Mouse (Mus musculus) thymus, postnatal 4 days (tissue): ENCODE measurements around the gene Pitpnm1.
A peak's percentile ranks its signal among the peaks of the same experiment; 100 is the strongest.
"Not testable (repeated sequence)": the region's sequence is repeated elsewhere in the genome, so short reads cannot be mapped to it uniquely, and the experiment has no call there.

Source experiments
- DNase-seq: peaks from one replicate; pipeline ENCODE4 v3.0.0; 2021

Pitpnm1 gene

DNA sequence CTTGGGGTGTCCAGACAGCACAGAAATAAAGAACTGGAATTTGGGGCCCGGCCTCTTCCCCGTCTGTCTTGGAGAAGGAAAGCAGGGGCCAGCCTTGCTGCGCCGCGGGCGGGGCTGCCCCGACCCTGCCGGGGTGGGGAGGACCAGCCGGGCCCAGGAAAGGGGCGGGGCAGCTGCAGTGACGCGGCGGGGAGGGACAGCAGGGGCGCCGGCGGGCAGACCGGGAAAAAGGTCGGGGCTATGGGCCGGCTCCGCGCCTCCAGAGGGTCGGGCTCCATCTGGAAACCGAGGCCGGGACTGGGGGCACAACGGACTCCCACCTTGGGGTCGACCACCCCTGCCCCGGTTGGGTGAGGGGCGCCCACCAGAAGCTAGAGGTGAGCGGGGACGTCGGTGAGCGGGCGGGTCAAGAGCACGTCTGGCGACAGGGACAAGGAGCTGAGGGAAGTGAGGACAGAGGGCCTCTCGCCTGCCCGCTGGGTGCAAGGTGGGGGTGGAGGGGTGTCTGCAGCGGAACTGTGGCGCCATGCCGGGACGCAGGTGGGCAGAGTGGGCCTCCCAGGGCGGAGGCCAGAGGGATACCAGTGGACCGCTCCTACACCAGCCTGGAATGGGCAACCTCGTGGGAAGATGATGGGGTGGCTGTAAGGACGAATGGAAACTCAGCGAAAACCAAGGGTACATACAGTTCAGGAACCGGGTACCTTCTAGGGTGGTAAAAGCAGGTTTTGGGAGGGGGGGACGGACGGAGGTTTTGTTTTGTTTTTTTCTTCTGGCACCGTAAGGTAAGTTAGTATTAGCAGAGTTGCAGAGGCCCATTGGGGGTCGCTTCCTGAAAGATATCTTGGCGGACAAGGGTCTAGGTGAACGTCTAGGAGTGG is at the start of gene Pitpnm1:
Gene Pitpnm1 (plus strand): TSS at position 162 of the 881 bp plus-strand sequence.
- peak; percentile 88 for DNase-seq

DNA sequence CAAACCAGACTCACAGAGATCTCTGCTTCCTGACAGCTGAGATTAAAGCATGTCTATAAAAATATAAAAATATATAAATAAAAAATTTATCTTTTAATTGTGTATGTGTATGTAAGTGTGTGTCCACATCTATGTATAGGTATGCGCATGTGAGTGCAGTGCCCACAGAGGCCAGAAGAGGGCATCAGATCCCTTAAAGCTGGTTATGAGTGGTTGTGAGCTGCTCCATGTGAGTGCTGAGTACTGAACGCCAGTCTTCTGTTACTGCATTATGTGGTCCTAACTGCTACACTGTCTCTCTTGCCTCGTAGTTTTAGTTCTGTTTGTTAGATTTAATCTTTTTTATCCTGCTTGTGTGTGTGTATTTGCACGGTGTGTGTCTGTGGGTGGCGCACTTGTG is 48.8 kb upstream of the Pitpnm1 start:
- peak; percentile 52 for DNase-seq

DNA sequence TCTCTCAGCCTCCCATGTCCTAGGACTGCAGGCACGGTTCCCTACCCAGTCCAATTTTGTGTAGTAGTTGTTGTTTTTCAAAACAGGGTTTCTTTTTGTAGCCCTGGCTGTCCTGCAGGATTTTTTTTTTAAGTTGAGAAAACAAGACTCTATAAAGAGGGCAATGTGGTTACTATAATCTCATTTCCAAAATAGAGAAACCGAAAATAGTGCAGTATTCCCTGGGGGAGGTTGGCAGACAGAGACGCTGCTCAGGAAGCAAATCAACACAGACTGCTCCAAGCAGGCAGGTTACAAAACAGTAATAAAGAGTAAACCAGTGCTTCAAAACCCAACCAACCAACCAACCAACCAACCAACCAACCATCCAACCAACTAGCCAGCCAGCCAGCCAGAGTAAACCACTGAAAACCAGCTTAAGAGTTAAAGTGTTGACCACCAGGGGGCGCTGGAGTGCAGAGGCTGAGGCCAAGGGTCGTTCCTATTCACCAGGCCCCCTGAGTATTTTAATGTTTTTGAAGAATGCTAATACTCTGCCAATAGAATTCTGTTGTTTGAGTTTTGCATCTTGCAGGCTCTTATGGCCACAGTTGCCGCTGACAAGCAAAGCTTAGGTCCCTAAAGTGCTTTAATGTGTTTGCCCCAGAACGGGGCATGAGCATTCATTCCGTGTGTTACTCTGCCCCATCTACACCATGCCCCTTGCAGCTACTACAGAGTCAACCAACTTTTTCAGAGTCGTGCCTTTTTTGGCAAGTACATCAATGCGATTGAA is 47.9 kb upstream of the Pitpnm1 start:
- DNase-seq, result peak; percentile 93

DNA sequence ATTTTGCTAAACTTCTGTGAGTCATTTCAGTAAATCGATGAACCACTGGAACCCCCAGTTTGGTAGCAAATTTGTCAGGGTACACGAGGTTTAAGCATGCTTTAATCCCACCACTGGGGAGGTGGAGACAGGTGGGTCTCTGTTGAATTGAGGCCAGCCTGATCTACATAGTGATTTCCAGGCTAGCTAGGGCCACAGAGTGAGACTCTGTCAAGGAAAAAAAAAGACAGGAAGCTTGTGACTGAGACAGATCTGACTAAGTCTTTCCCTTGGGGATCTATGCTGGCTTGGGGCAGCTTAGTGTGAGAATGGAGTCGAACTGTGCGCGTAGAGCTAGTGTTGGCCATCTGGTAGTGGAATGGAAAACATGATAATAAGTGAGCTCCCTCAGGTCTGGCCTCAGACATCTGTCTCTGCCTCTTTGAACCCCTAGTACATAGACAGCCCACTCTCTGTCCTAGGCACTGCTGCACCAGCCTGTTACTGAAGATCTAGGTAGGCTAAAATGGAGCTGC is 47.2 kb upstream of the Pitpnm1 start:
- DNase-seq, result no peak

DNA sequence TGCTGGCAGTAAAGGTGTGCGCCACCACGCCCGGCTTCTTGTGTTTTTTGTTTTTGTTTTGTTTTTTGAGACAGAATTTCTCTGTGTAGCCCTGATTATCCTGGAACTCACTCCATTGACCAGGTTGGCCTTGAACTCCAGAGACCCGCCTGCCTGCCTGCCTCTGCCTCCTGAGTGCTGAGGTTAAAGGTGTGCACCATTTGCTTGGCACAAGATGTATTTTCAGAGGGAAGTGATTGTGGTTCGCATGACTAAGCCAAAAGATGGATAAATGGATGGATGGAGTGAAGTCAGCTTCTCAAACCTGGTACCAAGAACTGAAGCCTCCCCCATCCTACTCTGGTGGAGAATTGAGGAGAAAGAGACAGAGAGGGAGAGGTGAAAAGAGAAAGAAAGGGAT is 45.2 kb upstream of the Pitpnm1 start:
- no peak for DNase-seq

DNA sequence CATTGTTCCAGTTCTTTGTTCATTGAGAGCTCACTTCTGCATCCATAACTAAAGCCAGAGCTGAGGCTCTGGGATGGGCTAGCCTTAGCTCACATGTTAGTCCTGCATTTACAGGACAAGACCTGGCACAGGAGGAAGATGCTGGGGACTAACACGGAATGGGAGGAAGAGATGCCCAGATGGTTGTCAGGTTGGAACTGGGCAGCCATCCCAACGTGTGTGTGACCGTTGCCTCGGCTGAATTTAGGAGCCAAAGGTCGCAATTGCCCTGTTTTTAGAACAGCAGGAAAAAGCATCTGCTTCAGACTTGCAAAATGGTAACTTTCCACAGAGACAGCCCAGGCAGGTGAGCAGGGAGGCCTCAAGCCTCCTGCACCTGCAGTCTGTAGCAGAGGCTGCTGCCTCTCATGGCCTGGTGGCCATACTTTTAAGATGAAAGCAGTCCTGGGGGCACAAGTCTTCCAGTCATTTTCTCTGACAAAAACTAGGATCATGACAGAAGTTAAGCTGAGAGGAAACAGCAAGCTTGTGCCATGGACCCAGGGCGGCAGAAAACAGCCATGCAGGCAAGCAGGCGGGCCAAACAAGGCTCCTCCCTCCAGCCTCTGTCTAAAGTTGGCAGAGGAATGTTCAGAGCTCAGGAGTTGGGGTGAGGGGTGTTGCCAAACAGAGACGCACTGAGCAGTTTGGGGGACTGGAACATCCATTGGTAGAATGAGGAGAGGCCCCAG is 44.4 kb upstream of the Pitpnm1 start:
- no peak for DNase-seq

DNA sequence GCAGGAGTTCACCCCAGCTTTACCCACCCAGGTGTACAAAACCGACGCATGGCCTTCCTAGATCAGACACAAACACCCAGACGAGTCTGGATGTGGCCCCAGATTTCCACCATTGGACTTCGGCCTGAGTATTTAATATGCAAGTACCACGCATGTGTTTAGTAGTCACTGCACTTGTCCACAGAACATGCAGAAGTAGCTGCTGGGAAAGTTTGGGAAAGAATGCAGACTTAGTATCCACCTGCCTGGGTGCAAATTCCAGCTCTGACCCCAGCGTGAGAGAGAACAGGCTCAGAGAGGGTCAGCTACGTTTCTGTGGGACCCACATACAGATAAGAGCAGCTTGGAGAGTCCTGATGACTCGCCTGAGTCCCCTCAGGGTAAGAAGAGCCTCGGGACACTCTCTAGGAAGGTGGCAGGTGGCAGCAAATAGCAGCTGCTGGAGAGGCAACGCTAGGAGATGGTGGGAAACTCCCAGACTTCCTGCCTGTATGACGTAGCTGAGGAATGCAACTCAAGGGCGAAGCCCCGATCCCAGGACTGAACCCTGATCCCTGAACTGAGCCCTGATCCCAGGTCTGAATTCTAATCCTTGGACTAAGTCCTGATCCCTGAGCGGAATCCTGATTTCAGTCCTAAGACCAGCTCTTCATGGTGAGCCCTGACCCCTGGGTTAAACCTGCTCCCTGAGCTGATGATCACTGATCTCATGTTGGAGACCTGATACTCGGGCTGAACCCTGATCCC is 43.7 kb upstream of the Pitpnm1 start:
- DNase-seq, result no peak

DNA sequence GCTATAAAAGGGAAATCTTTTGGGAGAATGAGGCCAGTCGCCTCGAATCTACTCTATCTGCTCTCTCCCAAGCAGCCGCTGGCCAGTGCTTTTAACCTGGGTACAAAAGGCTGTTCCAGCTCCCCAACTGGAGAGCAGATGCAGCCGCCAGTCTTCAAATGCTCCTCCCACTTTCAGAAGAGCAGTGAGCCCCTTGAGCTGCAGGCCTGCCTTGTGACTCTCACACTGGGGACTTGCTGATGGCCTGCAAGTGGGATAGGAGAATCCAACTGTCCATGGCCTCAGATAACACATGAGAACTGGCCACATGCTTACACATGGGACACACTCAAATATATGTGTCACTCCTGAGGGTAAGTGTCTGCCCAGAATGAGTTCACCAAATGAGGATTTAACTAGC is 43.1 kb upstream of the Pitpnm1 start:
- DNase-seq, result no peak

DNA sequence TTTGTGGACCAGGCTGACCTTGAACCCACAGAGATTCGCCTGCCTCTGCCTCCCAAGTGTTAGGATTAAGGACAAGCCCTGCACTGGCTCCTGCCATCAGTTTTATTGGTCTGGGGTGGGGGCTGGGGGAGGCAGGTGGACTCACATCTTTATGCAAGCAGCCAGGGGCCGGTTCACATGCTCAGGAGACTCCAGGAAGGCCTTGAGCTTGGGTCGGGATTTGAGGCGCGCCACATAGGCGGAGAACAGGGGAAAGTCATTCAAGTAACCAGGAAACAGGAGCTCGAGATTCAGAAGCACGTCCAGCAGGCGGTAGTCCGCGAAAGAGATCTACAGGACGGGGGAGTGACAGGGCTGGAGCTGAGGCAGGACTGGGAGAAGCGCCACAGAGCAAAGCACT is 42.4 kb upstream of the Pitpnm1 start:
- no peak for DNase-seq

DNA sequence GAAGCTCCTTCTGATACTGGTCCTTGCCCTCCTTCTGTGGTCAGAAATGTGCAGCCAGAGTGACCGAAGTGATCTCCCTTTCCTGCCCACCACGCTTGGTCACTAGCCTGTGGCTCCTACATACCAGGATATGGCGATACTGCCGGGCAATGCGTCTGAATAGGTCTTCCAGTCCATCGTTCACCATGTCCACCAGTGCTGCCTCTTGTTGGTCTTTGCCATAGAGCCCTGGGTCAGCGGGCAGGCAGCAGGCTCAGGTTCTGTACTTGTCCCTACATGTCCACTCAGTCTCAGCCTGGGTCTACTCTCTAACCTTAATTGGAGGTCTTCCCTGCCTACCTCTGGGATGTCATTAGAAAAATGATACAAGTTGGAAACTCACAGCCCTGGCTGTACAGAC is 41.8 kb upstream of the Pitpnm1 start:
- no peak for DNase-seq

DNA sequence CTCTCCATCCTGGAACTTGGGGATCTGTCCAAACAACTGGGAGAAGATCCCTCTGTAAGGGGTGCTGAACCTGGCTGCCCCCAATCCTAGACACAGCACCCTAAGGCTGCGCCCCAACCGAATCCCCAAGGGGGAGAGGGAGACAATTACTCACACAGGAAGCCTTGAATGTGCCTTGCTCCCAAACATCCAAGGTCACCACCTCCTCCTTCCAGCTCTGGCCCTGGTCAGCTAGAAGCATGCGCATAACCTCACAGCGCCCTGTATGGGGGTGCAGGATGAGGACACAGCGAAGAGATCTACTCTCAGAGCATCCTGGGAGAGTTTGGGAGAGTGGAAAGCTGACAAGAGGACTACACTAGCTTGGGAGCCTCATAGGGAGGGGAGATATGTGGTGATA is 41.2 kb upstream of the Pitpnm1 start:
- no peak for DNase-seq

DNA sequence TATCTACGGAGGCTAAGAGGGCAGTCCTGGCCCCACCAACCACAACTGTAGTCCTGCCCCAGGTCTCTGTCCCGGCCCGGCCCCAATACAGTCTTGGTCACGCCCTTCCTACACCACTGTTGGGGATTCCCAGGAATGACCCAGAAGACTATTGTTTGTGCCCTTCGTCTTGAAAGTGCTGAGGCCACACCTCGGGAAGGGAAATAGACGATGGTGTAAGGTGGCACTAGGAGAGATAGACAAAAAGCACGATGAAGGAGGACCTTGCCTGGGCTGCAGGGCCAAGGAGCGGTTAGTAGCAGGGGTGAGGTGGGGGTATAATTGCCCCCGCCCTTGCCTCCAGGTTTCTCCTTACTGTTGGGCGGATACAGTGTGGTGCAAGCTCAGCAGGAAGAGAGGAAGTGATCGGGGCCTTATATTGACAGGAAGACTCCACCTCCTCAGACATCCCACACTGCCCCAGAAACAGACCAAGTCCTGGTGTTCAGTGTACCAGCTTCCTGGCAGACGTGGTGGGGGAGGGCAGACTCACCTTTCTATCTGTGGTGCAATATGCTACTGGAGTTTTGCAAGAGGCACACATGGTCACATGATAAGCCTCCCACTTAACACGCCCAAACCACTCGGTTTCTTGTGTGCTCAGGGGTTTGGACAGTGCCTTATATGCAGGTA is 40.6 kb upstream of the Pitpnm1 start, which contains the start of gene Gstp3:
Gene Gstp3 (minus strand): TSS at position 501 of the 672 bp plus-strand sequence.
- DNase-seq, result peak; percentile 49

DNA sequence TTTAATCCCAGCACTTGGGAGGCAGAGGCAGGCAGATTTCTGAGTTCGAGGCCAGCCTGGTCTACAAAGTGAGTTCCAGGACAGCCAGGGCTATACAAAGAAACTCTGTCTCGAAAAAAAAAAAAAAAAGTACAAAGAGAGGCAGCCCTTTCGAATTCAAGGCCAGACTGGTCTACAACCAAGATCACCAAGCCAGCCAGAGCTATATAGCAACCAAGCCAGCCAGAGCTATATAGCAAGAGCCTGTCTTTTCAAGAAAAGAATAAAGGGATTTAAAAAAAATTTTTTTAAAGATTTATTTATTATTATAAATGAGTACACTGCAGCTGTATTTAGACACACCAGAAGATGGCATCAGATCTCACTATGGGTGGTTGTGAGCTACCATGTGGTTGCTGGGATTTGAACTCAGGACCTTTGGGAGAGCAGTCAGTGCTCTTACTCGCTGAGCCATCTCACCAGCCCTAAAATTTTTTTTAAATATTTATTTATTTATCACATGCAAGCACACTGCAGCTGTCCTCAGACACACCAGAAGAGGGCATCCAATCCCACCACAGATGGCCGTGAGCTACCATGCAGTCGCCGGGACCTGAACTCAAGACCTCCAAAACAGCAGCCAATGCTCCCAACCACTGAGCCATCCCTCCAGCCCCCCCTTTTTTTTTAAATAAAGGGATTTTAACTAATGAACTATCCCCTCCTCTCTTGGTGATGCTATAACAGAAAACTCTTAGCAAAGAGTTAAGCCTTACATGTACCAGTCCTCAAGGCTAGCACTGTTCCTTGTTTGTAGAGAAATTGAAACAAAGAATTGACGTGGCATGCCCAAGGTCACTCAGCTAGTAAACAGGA is 39.5 kb upstream of the Pitpnm1 start:
- DNase-seq, result not testable (repeated sequence)

DNA sequence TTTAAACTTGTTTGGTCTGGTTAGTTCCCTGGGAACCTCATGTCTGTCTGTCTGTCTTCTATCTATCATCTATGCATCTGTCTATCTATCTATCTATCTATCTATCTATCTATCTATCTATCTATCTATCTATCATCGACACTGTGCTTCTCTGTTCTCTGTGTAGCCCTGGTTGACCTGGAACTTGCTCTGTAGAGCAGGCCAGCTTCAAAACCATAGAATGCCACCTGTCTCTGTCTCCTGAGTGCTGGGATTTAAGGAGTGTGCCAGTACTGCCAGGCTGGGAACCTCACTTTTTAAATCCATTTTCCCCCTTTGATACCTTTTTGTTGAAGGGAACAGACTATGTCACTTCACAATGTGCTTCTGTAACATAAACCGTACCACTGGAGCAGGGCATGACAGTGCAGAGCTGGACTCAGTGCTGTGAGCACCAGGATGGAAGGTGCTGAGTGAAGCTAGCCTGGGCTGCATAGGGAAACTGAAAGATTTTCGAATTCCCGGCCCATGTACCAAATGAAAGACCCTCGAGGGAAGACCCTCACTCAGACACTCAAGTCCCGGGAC is 38.8 kb upstream of the Pitpnm1 start:
- DNase-seq, result no peak

DNA sequence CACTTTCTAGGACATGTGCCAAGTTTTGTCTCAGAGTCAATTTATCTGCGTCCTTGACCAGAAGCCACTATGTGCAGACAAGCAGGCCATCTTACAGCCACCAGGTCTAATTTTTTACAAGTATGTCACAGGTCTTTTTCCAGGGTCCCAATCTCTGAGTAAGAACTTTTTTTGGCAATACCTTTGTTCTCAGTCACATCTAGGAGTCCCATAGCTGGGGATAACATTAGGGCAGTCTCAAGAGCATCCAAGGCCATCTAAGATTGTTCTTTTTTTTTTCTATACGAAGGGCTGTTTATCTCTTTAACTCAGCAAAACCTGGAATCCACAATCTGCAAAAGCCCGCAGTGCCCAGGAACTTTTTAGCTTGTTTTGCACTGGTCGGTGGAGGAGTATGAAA is 36.4 kb upstream of the Pitpnm1 start:
- not testable (repeated sequence) for DNase-seq

DNA sequence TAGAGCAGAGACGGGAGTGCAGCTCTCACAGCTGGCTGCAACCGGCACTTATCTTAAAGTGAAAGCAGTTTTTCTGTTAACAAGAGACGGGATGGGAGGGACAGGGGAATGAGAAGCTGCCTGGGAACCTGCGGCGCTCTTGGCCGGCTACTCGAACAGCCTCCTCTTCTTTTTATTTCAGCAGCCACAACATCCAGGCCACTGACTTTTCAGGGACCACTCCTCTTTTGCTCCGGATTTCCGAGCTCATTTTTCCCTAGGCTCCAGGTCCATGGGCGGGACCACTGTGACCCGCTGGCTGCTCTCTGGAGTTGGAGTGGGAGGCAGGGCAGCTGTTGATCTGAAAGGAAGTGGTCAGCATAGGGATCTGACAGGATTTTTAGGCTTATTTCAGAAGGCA is 35.3 kb upstream of the Pitpnm1 start:
- DNase-seq, result peak; percentile 2

DNA sequence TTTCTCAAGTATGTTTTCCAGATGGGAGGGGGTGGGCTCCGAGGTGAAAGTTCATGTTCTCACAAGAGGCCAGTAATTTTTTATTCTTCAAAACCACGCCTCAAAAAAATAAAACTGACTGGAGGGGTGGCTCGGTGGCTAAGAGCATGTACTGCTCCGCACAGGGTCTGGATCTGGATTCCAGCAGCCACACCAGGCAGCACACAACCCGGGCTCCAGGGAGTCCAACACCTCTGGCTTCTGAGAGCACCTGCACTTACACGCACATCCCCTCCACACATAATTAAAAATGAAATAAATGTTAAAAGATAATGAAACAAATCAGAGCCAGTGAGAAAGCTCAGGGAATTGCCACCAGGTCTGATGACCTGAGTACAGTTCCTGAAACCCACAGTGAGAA is 33.5 kb upstream of the Pitpnm1 start:
- no peak for DNase-seq

DNA sequence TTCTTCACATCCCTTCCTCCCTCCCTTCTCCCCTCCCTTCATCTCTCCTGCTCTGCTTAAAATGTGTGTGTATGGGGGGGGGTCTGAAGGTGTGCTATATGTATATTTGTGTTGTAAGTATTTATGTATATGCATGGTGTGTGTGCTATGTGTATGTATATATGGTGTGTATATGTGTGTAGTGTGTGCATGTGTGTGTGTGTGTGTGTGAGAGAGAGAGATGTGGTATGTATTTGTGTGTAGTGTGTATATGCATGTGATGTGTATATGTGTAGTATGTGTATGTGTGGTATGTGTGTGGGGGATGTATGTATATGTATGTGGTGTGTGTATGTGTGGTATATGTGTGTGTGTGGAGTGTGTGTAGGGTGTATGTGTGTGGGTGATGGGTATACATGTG is 32.9 kb upstream of the Pitpnm1 start:
- DNase-seq, result no peak

DNA sequence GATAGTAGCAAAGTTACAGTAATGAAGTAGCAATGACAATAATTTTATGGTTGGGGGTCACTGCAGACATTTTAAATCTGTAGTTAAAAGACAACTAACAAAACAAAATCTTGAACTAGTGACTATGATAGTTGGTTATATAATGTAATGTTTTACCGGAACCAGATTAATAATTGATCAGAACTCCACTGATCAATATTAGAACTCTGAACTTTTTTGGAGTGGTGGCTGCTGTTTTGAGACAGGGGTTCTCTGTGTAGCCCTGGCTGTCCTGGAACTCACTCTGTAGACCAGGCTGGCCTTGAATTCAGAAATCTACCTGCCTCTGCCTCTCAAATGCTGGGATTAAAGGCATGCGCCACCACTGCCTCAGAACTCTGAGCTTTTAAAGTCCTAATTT is 31.6 kb upstream of the Pitpnm1 start:
- DNase-seq, result not testable (repeated sequence)

DNA sequence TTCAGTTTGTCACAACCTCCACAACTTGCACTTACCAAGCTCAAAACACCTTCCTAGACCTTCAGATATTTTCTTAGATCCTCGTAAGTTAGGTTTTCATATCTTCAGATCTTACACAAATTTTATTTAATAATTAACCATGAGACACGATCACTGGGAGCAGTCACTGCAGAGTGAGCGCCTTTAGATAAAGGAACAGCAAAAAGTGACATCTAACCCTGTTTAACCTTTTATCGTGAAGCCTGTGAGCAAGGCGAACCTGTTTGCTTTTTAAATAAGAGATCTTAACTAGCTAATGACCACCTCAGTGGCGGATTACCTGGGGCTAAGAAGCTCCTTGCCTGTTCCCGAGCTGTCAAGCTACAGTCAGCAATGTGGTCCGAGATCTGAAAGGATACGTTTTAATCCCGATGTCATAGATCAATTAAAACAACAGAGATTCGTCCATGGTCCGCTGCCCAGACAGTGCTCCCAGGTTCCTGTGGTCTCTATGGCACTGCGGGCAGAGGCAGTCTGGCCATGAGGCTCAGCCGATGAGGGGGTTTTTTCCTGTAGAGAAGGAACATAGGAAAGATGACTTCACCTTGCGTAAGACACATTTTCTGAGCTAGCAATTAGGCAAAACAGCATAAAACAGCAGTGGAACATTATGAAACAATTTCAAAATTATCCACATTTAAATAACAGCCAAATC is 30.9 kb upstream of the Pitpnm1 start:
- DNase-seq, result no peak
